Mouse (Mus musculus) G1E (cell line): Measurements from ENCODE around the gene Hpse2.

Experiments used
- CTCF ChIP-seq: IDR thresholded peaks from 2 replicates; pipeline ENCODE4 v1.5.1; 2012; ENCODE audit warnings: low read depth, low read length, inconsistent platforms, mixed read lengths
- GATA1 ChIP-seq: IDR thresholded peaks from 2 replicates; pipeline ENCODE4 v1.6.1; 2012; ENCODE audit warnings: borderline replicate concordance, low read length, inconsistent platforms, mixed read lengths
- POLR2AphosphoS5 ChIP-seq: IDR thresholded peaks from 2 replicates; pipeline ENCODE4 v1.6.1; 2012; ENCODE audit warnings: low read depth, low read length, inconsistent platforms; ENCODE audit not compliant: insufficient replicate concordance

DNA sequence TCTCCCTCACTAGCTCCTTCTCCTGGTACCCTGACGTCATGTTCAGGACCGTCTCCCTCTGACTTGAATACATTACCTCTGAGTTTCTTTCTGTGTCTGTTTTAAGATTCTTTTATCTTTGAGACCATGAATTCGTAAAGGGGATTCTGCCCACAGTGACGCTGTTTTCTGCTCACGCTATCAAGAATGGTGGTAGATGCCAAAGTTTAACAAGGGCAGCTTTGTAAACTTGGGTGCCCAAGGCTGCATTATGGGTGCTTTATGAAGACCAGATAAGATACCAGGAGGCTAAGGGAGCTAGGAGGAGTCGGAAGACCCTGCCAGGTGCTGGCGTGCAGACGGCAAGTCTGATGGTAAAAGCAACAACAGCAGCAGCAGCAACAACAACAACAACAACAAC is 641.5 kb downstream of the Hpse2 start:
- TF ChIP-seq CTCF (no peak), GATA1 (no peak), POLR2AphosphoS5 (no peak)
